Mouse (Mus musculus) liver, embryonic 11.5 days (tissue): ENCODE data around the gene Cldn13. TPM values are rescaled to one million over a fixed set of nuclear protein-coding genes. Genes with fewer than 3 reads are reported as not detected.
"Not testable (repeated sequence)": the region's sequence is repeated elsewhere in the genome, so short reads cannot be mapped to it uniquely, and the experiment has no call there.

Experiments
- ATAC-seq: fragments of 200-750 bp; cut with Nextera tagmentation; replicated peaks from 2 replicates; pipeline ENCODE4 v1.8.0; 2017; ENCODE audit warnings: moderate number of reproducible peaks, mild to moderate bottlenecking, moderate TSS enrichment, moderate library complexity; ENCODE audit not compliant: low FRiP score
- DNase-seq: peaks from one replicate; pipeline ENCODE4 v3.0.0-alpha.2; 2017; ENCODE audit warnings: low spot score
- H3K27ac ChIP-seq: fragments of 300-500 bp; sonication (generic); 2 replicates; pipeline ENCODE4 v1.5.1; 2014; ENCODE audit warnings: mild to moderate bottlenecking, low read depth, low read length, control low read depth
- H3K27me3 ChIP-seq: fragments of 300-500 bp; sonication (generic); replicated peaks from 2 replicates; pipeline ENCODE4 v1.6.1; 2014; ENCODE audit warnings: low read length, mixed read lengths; ENCODE audit not compliant: control insufficient read depth, insufficient read depth
- H3K36me3 ChIP-seq: fragments of 300-500 bp; sonication (generic); 2 replicates; pipeline ENCODE4 v1.6.1; 2014; ENCODE audit warnings: mild to moderate bottlenecking, low read length, moderate library complexity, mixed read lengths; ENCODE audit not compliant: control insufficient read depth, insufficient read depth
- H3K4me1 ChIP-seq: fragments of 300-500 bp; sonication (generic); replicated peaks from 2 replicates; pipeline ENCODE4 v1.6.1; 2014; ENCODE audit warnings: low read length, mixed read lengths; ENCODE audit not compliant: control insufficient read depth, insufficient read depth
- H3K4me2 ChIP-seq: fragments of 300-500 bp; sonication (generic); 2 replicates; pipeline ENCODE4 v1.6.1; 2014; ENCODE audit warnings: mild to moderate bottlenecking, control low read depth, moderate library complexity
- H3K4me3 ChIP-seq: fragments of 300-500 bp; sonication (generic); 2 replicates; pipeline ENCODE4 v1.5.1; 2014; ENCODE audit warnings: low read depth, low read length, control low read depth
- H3K9ac ChIP-seq: fragments of 300-500 bp; sonication (generic); 2 replicates; pipeline ENCODE4 v1.6.1; 2014; ENCODE audit warnings: low read depth, low read length, control low read depth
- H3K9me3 ChIP-seq: fragments of 300-500 bp; sonication (generic); 2 replicates; pipeline ENCODE4 v1.6.1; 2016; ENCODE audit warnings: low read length, inconsistent platforms, mixed read lengths; ENCODE audit not compliant: control insufficient read depth
- WGBS: fragments of 180-500 bp; shearing (Covaris S2); extraction: QIAGEN DNeasy Blood & Tissue Kit; methylation state at CpG from one replicate; pipeline ENCODE4 v1.1.7; 2014; 5-methylcytosine and 5-hydroxymethylcytosine counted together
- polyA plus RNA-seq: library from polyadenylated mRNA; unstranded; fragments of >200 nt; fragmentation: Nextera tagmentation; extraction: Ambion mirVana; gene quantifications from 2 replicates; pipeline ENCODE4 v1.2.1, GENCODE M21; 2014

Gene Cldn13
- polyA plus RNA-seq, 1 experiment from 2014 or later = 115 TPM

GRCm38 (mm10) chr5:134939069-134939468 lies 23.7 kb upstream of the Cldn13 start:
- Histone ChIP-seq H3K4me3 (no peak overlapping the region), H3K36me3 (no peaks in the 10 kb centered on the region), H3K4me1 (no peaks in the 10 kb centered on the region), H3K27me3 (no peaks in the 10 kb centered on the region), H3K9me3 (no peaks in the 10 kb centered on the region), H3K4me2 (no peak overlapping the region), H3K9ac (no peak overlapping the region), H3K27ac (no peak overlapping the region)
- DNase-seq (no peak), ATAC-seq (no peak)
- 65% methylated on average over 3 of the region's 3 CpGs for WGBS

GRCm38 (mm10) chr5:134936626-134937185 lies 21.4 kb upstream of the Cldn13 start:
- Histone ChIP-seq H3K27me3 (no peaks in the 10 kb centered on the region), H3K9me3 (no peaks in the 10 kb centered on the region), H3K4me2 (no peak overlapping the region), H3K4me1 (0 out of 2 replicates have a peak, but pooled peaks cover 2% of the 10 kb centered on the region), H3K9ac (no peak overlapping the region), H3K4me3 (no peak overlapping the region), H3K27ac (no peak overlapping the region), H3K36me3 (no peaks in the 10 kb centered on the region)
- WGBS = 73% methylated on average over 6 of the region's 6 CpGs
- ATAC-seq (no peak), DNase-seq (no peak)

GRCm38 (mm10) chr5:134936051-134936450 lies 20.7 kb upstream of the Cldn13 start:
- H3K4me2 ChIP-seq = no peak overlapping the region
- H3K4me1 ChIP-seq = 0 out of 2 replicates have a peak, but pooled peaks cover 2% of the 10 kb centered on the region
- H3K36me3 ChIP-seq = no peaks in the 10 kb centered on the region
- H3K9ac ChIP-seq = no peak overlapping the region
- H3K9me3 ChIP-seq = no peaks in the 10 kb centered on the region
- ATAC-seq = no peak
- no peak overlapping the region for H3K4me3 ChIP-seq
- DNase-seq = no peak
- WGBS = 88% methylated on average over 6 of the region's 6 CpGs
- no peak overlapping the region for H3K27ac ChIP-seq
- H3K27me3 ChIP-seq = no peaks in the 10 kb centered on the region

GRCm38 (mm10) chr5:134934666-134935065 lies 19.3 kb upstream of the Cldn13 start:
- no peak for ATAC-seq
- WGBS = 82% methylated on average over 3 of the region's 3 CpGs

GRCm38 (mm10) chr5:134933686-134934085 lies 18.4 kb upstream of the Cldn13 start:
- 84% methylated on average over 5 of the region's 5 CpGs for WGBS
- not testable (repeated sequence) for ATAC-seq, H3K4me3 ChIP-seq

More at GRCm38 (mm10) chr5:134934666-134935065, 19.3 kb upstream of the Cldn13 start:
- Histone ChIP-seq H3K4me2 (no peak overlapping the region), H3K9ac (no peak overlapping the region), H3K4me3 (no peak overlapping the region), H3K36me3 (no peaks in the 10 kb centered on the region), H3K27me3 (no peaks in the 10 kb centered on the region), H3K4me1 (0 out of 2 replicates have a peak, but pooled peaks cover 2% of the 10 kb centered on the region), H3K27ac (no peak overlapping the region), H3K9me3 (no peaks in the 10 kb centered on the region)
- DNase-seq = no peak

GRCm38 (mm10) chr5:134933281-134933680 lies 18.0 kb upstream of the Cldn13 start:
- peak overlapping the region; percentile 99 for H3K4me2 ChIP-seq
- H3K36me3 ChIP-seq = no peaks in the 10 kb centered on the region
- ATAC-seq (no peak), DNase-seq (no peak)
- H3K9ac ChIP-seq = no peak overlapping the region
- H3K4me3 ChIP-seq = no peak overlapping the region
- WGBS = 79% methylated on average over 8 of the region's 8 CpGs
- no peak overlapping the region for H3K27ac ChIP-seq
- 0 out of 2 replicates have a peak, but pooled peaks cover 2% of the 10 kb centered on the region for H3K4me1 ChIP-seq
- no peaks in the 10 kb centered on the region for H3K9me3 ChIP-seq
- no peaks in the 10 kb centered on the region for H3K27me3 ChIP-seq

More at GRCm38 (mm10) chr5:134933686-134934085, 18.4 kb upstream of the Cldn13 start:
- not testable (repeated sequence) for H3K4me2 ChIP-seq, H3K9ac ChIP-seq, H3K4me1 ChIP-seq, DNase-seq, H3K27me3 ChIP-seq, H3K9me3 ChIP-seq, H3K36me3 ChIP-seq, H3K27ac ChIP-seq

GRCm38 (mm10) chr5:134932903-134933276 lies 17.6 kb upstream of the Cldn13 start:
- H3K27me3 ChIP-seq = no peaks in the 10 kb centered on the region
- no peaks in the 10 kb centered on the region for H3K9me3 ChIP-seq
- H3K9ac ChIP-seq = peak overlapping the region; percentile 74
- peak; percentile 66 for ATAC-seq
- peak overlapping the region; percentile 76 for H3K4me3 ChIP-seq
- no peaks in the 10 kb centered on the region for H3K36me3 ChIP-seq
- WGBS = 39% methylated on average over 9 of the region's 9 CpGs
- peak overlapping the region; percentile 99 for H3K4me2 ChIP-seq
- peak; percentile 73 for DNase-seq
- 0 out of 2 replicates have a peak, but pooled peaks cover 2% of the 10 kb centered on the region for H3K4me1 ChIP-seq
- H3K27ac ChIP-seq = peak overlapping the region; percentile 75; the same call in 1 of the 2 replicates

- H3K9ac ChIP-seq = peak within 1 kb of the TSS; percentile 74
- H3K4me2 ChIP-seq = peak within 1 kb of the TSS; percentile 99
- 1% methylated on average over 41 of the region's 41 CpGs for WGBS
- no peaks in the 10 kb centered on the region for H3K27me3 ChIP-seq
- H3K36me3 ChIP-seq = no peaks in the 10 kb centered on the region
- H3K4me1 ChIP-seq = 0 out of 2 replicates have a peak, but pooled peaks cover 2% of the 10 kb centered on the region
- H3K9me3 ChIP-seq = no peaks in the 10 kb centered on the region
- peak within 1 kb of the TSS; percentile 75 for H3K27ac ChIP-seq
- ATAC-seq (peak; percentile 96), DNase-seq (peak; percentile 87)
- H3K4me3 ChIP-seq = peak within 1 kb of the TSS; percentile 76
Measured at GRCm38 (mm10) chr5:134932179-134932902, 17.0 kb upstream of the Cldn13 start, which contains the start of gene Mettl27. Gene Mettl27, plus strand, starts transcription at chr5:134932368.
